Mouse (Mus musculus) small intestine, adult 2 months (tissue): Measurements from ENCODE around the gene Dnajc28. TPM values are rescaled to one million over a fixed set of nuclear protein-coding genes. Genes with fewer than 3 reads are reported as not detected.

ENCODE experiments used
- H3K27ac ChIP-seq: fragments of 200-500 bp; 2 replicates; pipeline ENCODE4 v1.5.1; 2012; ENCODE audit warnings: low read depth, low read length, control low read depth, inconsistent platforms; ENCODE audit not compliant: insufficient read depth
- H3K27me3 ChIP-seq: fragments of 200-500 bp; 2 replicates; pipeline ENCODE4 v1.6.1; 2012; ENCODE audit warnings: mild to moderate bottlenecking, moderate library complexity, low read length, inconsistent platforms; ENCODE audit not compliant: control insufficient read depth, insufficient read depth
- H3K36me3 ChIP-seq: fragments of 200-500 bp; 2 replicates; pipeline ENCODE4 v1.6.1; 2012; ENCODE audit warnings: mild to moderate bottlenecking, low read length, control low read depth, inconsistent platforms; ENCODE audit not compliant: control insufficient read depth, insufficient read depth
- H3K4me1 ChIP-seq: fragments of 200-500 bp; 2 replicates; pipeline ENCODE4 v1.6.1; 2012; ENCODE audit warnings: low read length, inconsistent platforms, mixed read lengths; ENCODE audit not compliant: control insufficient read depth, insufficient read depth, insufficient read length
- H3K4me3 ChIP-seq: fragments of 200-500 bp; 2 replicates; pipeline ENCODE4 v1.5.1; 2012; ENCODE audit warnings: low read depth, mild to moderate bottlenecking, control low read depth, inconsistent platforms, low read length, moderate library complexity
- CTCF ChIP-seq: fragments of 200-500 bp; IDR thresholded peaks from 2 replicates; pipeline ENCODE4 v1.5.1; 2012; ENCODE audit warnings: low read depth, mild to moderate bottlenecking, control low read depth, inconsistent platforms, low read length, moderate library complexity, mixed read lengths; ENCODE audit not compliant: insufficient replicate concordance, insufficient read length; ENCODE audit errors: extremely low read depth
- POLR2A ChIP-seq: fragments of 200-500 bp; IDR thresholded peaks from 2 replicates; pipeline ENCODE4 v1.6.1; 2012; ENCODE audit warnings: low read depth, mild to moderate bottlenecking, control low read depth, inconsistent platforms, low read length, moderate library complexity
- WGBS: fragments of 180-500 bp; shearing (Covaris S2); methylation state at CpG from one replicate; pipeline ENCODE4 v1.1.7; 2018; 5-methylcytosine and 5-hydroxymethylcytosine counted together
- polyA plus RNA-seq: library from polyadenylated mRNA; depleted of rRNA; stranded (reverse); fragments of >200 nt; gene quantifications from 2 replicates; pipeline ENCODE4 v1.2.3, GENCODE M21; 2012

Dnajc28 gene
- polyA plus RNA-seq, 1 experiment: 0.47 TPM

- Histone ChIP-seq H3K27ac (no peak overlapping the region), H3K36me3 (no peaks in the 10 kb centered on the region), H3K27me3 (no peaks in the 10 kb centered on the region), H3K4me3 (no peak overlapping the region), H3K4me1 (peaks cover under 1% of the 10 kb centered on the region; the same call in 1 of the 2 replicates)
- no peak for TF ChIP-seq CTCF
- no peak for TF ChIP-seq POLR2A
- 83% methylated on average over 6 of the region's 6 CpGs for WGBS
Measured at GRCm38 (mm10) chr16:91614552-91614951, 4.3 kb downstream of the Dnajc28 start.

GRCm38 (mm10) chr16:91612525-91612924 lies 6.3 kb downstream of the Dnajc28 start:
- no peaks in the 10 kb centered on the region for H3K27me3 ChIP-seq
- peaks cover 2% of the 10 kb centered on the region; the same call in 1 of the 2 replicates for H3K4me1 ChIP-seq
- H3K27ac ChIP-seq: no peak overlapping the region
- no peaks in the 10 kb centered on the region for H3K36me3 ChIP-seq
- H3K4me3 ChIP-seq: peak overlapping the region; percentile 7; the same call in 1 of the 2 replicates
- 76% methylated on average over 5 of the region's 5 CpGs for WGBS
- TF ChIP-seq CTCF: no peak
- no peak for TF ChIP-seq POLR2A

- Histone ChIP-seq H3K4me1 (peaks cover 2% of the 10 kb centered on the region; the same call in 1 of the 2 replicates), H3K36me3 (no peaks in the 10 kb centered on the region), H3K27ac (0 out of 2 replicates have a peak overlapping the region, but pooled peaks have one; percentile 15), H3K27me3 (no peaks in the 10 kb centered on the region), H3K4me3 (peak overlapping the region; percentile 11; the same call in 1 of the 2 replicates)
- 65% methylated on average over 11 of the region's 11 CpGs for WGBS
- TF ChIP-seq CTCF (no peak), POLR2A (no peak)
Measured at GRCm38 (mm10) chr16:91611248-91611647, 7.6 kb downstream of the Dnajc28 start.

- TF ChIP-seq POLR2A: no peak
- 31% methylated on average over 9 of the region's 9 CpGs for WGBS
- Histone ChIP-seq H3K27me3 (no peaks in the 10 kb centered on the region), H3K27ac (no peak overlapping the region), H3K4me3 (no peak overlapping the region), H3K4me1 (peaks cover 2% of the 10 kb centered on the region; the same call in 1 of the 2 replicates), H3K36me3 (no peaks in the 10 kb centered on the region)
Measured at GRCm38 (mm10) chr16:91609501-91610245, 9.2 kb downstream of the Dnajc28 start.

GRCm38 (mm10) chr16:91606958-91607357 lies 11.9 kb downstream of the Dnajc28 start:
- WGBS: 75% methylated on average over 8 of the region's 8 CpGs
- H3K4me3 ChIP-seq: no peak overlapping the region
- H3K4me1 ChIP-seq: peaks cover 2% of the 10 kb centered on the region; the same call in 1 of the 2 replicates
- no peaks in the 10 kb centered on the region for H3K36me3 ChIP-seq
- no peak for TF ChIP-seq POLR2A
- TF ChIP-seq CTCF: no peak
- no peaks in the 10 kb centered on the region for H3K27me3 ChIP-seq
- H3K27ac ChIP-seq: no peak overlapping the region

GRCm38 (mm10) chr16:91605156-91605555 lies 13.7 kb downstream of the Dnajc28 start:
- Histone ChIP-seq H3K4me1 (peaks cover 2% of the 10 kb centered on the region; the same call in 1 of the 2 replicates), H3K27ac (no peak overlapping the region), H3K36me3 (no peaks in the 10 kb centered on the region), H3K27me3 (no peaks in the 10 kb centered on the region), H3K4me3 (no peak overlapping the region)
- WGBS: 80% methylated on average over 6 of the region's 6 CpGs
- no peak for TF ChIP-seq CTCF
- TF ChIP-seq POLR2A: no peak

- no peaks in the 10 kb centered on the region for H3K27me3 ChIP-seq
- H3K4me1 ChIP-seq: no peaks in the 10 kb centered on the region; the same call in 1 of the 2 replicates
- WGBS: 67% methylated on average over 9 of the region's 9 CpGs
- H3K27ac ChIP-seq: no peak overlapping the region
- no peak for TF ChIP-seq CTCF
- H3K4me3 ChIP-seq: no peak overlapping the region
- H3K36me3 ChIP-seq: no peaks in the 10 kb centered on the region
Measured at GRCm38 (mm10) chr16:91601693-91602092, 17.1 kb downstream of the Dnajc28 start.
